Mouse (Mus musculus): ENCODE results near the gene Chd9.
A peak's percentile ranks its signal among the peaks of the same experiment; 100 is the strongest.

Gene Chd9

DNA sequence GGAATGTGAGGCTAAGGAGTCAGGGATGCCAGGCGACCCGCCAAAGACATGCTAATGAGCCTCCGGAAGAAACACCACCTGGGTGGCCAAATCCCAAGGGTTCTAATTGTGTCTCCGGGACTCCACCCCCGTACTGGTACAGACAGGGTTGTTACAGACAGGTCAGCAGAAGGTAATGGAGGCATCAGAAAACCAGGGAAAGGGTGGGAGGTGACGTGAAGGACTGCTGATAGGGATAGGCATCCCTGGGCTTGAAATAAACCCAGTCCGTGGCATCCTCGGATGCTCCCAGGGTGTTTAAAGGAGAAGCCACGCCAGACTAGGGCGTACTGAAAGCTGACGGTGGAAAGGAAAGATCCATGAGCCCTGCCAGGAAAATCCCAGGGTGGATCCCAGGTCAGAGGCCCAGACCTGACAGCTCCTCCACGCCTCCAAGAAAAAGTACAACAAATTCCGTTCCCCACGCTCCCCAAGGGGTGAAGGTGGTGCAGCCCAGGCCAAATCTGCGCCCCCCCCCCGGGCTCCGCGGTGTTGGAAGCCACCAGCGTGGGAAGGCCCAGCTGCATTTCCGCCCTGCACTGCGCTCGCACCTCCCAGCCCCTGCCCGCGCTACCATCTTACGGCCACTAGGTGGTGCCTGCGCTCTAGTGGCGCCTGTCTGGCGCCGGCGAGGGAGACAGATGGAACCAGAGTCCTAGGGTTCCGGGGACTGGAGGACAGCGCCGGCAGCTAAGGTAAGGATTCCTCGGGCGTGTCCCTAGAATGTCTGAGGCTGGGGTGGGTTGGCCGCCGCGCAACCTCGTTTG lies at the start of gene Chd9:
TSS of gene Chd9 (plus strand) at position 172 of the 806 bp plus-strand sequence.
- DNase-seq = peak; percentile 97

DNA sequence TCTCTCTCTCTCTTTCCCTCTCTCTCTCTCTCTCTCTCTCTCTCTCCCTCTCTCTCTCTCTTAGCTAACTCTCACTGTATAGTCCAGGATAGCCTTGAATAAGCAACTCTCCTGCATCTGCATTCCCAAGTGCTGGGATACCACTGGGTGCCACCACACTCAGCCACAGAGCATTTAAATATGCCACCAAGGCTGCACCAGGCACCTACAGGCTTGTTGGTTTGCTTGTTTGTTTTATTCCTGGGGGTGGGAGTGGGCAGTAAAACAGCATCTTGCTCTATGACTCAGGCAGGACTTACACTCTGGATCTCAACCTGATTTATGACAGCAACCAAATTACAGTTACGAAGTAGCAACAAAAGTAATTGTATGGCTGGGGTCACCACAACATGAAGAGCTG lies 36.5 kb upstream of the Chd9 start:
- DNase-seq = no peak

DNA sequence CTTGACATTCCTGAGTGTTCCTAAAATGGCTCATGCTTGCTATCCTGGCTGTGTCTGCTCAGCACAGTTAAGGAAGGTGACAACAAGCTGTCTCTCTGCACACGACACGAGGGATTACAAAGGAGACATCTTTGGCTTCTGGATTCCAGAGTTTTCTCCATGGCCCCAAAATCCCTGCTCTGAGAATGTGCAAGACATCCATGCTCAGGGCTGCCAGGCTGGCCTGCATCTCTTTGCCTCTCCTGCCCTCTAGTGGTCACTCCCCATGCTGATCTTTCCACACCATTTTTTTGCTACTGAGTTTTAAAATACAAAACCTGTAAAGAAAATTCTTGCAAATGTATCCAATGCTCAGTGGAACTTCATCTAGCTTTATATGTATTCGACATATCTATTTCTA lies 34.4 kb upstream of the Chd9 start:
- peak; percentile 68 for DNase-seq

DNA sequence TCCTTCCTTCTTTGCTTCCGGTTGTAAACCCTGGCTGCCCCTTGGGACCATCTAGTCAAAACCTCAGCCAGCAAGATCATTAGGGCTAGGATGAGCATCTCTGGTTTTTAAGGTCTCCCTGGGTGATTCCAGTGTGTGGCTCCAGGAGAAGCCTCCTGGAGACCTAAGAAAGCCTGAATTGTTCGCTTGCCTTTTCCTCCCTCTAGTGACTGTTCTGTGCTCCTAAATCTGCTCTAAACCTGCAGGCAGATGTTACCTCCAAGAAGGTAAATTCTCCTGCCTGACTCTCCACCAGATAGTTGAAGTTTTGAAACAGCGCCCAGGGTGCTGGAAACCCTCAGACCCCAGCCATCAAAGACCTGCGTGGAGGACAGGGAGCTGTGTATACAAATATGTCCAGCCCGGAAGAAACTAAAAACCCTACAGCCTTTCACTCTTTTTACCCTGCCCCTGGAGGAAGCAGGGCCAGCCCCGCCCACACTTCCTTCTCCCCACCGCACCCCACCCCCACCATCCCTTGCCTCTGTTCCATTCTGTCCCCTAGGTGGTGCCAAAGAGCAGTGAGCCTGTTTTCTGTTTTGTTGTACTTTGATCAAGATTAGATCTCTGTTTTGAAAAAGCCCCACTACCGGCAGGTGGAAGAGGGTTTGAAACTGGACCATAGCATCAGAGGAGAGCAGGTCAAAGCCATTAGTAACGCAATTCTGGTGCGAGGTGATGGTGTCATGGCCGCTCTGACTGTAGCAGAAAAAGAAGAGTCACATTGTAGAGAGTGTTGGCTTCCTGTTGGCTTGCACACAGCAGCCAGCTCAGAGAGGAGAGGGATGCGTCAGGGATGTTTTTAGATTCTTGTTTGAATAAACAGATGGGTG lies 32.9 kb upstream of the Chd9 start:
- DNase-seq = peak; percentile 35

- DNase-seq = no peak
Observed at GRCm38 (mm10) chr8:90799473-90799872, 28.7 kb upstream of the Chd9 start.

DNA sequence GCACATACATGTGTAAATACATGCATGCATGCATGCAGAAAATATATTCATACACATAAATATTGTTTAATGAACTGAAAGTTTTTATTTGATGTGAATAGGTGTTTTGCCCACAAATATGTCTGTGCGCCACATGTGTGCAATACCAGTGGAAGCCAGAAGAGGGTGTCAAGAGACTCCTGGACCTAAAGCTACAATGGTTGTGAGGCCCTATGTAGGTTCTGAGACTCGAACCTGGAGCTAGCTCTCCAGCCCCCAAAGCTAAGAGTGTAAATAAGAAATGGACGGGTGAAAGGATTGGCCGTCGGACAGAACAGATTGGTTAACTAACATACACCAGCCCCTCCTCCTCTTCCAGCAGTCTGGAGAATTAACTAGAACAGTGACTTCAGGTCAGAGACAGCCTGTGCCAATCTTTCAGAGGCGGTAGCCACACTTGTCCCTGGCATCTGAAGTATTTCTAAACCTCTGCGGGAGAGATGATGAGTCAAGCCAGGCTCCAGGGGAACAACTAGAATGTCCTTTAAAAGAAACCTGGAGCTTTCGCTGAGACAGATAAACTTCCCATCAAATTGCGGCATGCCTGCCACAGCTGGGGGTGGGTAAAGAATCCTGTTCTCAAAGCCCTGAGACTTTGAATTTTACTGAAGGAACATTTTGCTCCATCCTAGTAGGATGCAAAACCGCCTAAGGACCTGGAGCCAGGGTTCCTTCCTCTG lies 14.4 kb upstream of the Chd9 start:
- no peak for DNase-seq

DNA sequence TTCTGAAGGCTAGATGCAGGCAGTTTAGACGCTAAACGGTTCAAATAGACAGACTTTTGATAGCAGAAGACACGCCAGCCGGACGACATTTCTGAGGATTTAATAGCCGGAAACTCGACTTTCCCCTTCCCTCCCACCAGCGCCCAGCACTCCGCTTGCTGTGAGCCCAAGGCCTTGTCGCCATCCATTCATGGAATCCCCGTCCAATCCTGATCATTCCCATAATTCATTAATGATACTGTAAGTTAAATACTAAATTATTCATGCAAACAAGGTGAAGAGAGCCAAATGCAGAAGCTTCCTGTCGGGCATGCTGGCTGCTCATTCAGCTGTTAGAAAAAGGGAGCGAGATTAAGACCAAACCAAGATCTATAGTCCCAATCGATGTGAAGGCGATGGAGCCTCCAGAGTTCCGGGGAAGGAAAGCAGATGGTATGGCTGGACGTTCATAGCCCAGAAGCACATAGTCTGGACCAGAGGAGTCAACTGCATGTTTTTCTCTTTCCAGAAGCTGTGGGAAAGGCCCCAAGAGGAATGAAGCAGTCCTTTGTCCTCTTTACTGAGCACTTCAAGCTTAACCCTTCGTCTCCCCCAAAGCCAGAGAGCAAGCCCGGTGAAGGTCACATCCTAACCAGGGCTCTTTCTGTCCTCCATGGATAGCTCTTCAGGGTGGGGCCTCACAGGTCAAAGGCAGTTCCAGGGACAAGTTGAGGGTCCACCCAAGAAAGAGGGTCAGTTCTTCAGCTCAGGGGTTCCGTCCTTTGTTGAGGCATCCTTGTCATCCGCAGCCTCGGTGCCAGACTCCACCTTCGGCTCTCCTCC lies 11.9 kb upstream of the Chd9 start:
- DNase-seq = no peak

- DNase-seq = no peak
Observed at GRCm38 (mm10) chr8:90817293-90817692, 10.9 kb upstream of the Chd9 start, which contains the start of gene Gm19935. TSS of gene Gm19935 (minus strand) at chr8:90817393.

GRCm38 (mm10) chr8:90819561-90820320 lies 8.4 kb upstream of the Chd9 start:
- no peak for DNase-seq

DNA sequence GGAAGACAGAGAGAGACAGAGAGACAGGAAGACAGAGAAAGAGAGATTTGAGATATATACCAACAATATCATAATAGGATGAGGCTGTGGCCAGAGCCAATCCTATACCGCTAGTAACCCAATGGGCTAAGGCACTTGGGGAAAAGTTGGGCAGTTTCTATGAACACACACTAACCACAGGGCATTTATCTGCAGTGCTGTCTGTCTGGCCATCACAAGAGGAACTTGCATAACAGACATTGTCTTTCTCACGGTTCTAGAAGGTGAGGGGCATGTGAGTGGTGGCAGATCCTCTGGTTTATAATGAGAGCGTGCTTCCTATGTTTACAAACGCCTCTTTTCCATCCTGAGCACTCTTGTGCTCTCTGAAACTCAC lies 7.8 kb upstream of the Chd9 start:
- no peak for DNase-seq

- DNase-seq = no peak
Observed at GRCm38 (mm10) chr8:90822443-90822842, 5.7 kb upstream of the Chd9 start.

GRCm38 (mm10) chr8:90825459-90825871 lies 2.7 kb upstream of the Chd9 start:
- DNase-seq = no peak

- peak; percentile 64 for DNase-seq
Observed at GRCm38 (mm10) chr8:90828987-90829740, 1.0 kb downstream of the Chd9 start.

- peak; percentile 49 for DNase-seq
Observed at GRCm38 (mm10) chr8:90829825-90830224, 1.7 kb downstream of the Chd9 start.

DNA sequence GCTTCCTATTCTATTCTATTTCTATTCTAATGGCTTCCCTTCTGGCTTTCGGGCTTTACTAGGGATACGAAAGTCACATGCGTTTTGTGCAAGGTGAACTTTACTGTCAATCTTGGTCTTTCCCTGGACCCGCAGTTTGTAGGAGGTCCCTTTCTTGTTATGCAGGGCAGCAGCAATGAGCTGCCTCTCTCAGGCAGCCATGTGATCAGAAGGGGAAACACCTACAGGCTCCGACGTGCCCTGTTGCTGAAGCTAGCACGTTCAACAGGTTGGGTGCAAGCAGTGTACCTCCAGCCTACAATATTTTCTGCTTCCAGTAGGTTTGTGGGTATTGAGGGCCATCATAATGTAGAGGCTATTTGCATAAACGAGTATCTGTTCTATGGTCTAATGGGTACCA lies 2.8 kb downstream of the Chd9 start:
- no peak for DNase-seq

- DNase-seq = peak; percentile 45
Observed at GRCm38 (mm10) chr8:90832576-90833289, 4.6 kb downstream of the Chd9 start.

DNA sequence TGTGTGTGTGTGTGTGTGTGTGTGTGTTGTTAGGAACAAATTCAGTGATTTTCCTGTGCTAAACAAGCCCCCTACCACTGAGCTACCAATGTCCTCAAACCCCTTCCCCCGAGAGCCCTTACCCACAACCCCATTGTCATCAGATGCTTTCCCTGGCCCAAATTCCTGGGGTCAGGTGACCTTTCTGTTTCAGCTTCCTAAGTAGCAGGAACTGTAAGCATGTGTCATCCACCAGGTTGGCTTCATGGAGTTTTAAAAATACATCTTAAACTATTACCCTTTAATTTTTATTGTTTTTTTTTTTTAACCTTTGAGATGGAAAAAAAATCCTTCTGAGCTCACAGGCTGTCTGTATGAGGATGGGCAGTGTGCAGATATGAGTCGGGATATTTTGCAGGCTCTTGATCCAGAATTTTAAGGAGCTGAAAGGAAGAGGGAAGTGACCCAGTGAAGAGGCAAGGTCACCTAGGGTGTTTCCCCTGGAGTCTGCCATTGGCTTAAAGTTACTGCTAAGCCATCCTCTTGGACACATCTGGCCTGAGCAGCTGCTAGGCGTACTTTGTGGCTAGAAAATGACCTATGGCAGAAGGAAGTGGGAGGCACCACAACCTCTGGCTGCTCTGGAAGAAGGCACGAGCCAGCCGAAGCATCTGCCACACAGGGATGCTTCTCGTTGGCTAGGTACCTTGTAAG lies 5.6 kb downstream of the Chd9 start:
- no peak for DNase-seq

DNA sequence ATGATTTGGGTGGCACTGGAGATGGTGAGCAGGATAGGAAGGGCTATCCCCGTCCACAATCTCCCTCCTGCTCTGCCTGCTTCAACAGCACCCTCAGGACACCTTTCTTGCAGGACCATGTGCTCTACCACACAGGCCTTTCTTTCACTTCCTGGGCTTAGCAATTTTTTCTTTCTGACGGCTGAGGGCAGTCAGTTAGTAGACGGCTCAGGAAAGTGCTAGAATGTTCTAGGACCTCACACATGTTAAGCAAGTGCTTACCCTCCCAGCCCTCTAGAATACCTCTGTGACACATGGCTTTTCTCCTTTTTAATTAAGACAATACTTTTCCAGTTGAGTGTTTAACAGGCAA lies 6.1 kb downstream of the Chd9 start:
- DNase-seq = no peak

DNA sequence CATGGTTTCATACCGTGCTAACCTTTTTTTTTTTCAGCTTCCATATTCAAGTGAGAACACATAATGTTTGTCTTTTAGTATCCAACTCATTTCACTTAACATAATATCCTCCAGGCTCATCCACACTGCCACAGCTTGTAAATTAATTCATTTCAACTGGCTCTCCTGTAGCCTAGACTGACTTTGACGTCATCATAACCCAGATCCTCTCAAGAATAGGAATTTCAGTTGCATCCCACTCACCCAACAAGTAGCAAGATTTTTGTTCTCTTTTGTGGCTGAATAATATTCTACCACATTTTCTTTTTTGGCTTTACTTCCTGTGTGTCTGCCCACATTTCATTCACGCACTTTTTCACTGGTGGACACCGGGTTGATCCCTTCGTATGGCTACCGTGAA lies 9.3 kb downstream of the Chd9 start:
- DNase-seq = no peak

Measured in cerebellum, adult 9-10 months (tissue).